14 mouse cellular contexts compared by ENCODE assay signal in the genomic region with DNA sequence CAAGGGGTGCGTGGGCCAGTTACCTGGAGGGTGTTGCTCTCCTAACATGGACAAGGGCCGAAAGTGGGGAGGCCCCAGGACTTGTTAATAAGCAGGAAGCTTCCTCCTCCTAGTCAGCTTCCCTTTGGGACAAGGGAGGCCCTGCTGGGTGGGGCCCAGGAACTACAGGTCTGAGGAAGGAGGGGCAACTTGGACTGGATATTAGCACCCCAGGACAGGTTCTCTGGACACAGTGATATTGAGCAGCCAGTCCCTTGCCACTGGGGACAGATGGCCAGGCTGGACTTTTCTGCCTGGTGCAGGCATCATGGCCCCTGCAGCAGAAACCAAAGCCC. TPM values are rescaled to one million over a fixed set of nuclear protein-coding genes. Genes with fewer than 3 reads are reported as not detected.
A peak's percentile ranks its signal among the peaks of the same experiment; 100 is the strongest.
DNase-seq lines count a peak whose midpoint lies in the region; ATAC-seq and TF ChIP-seq lines count a peak whose summit lies in the region.
"Had no signal": no experiment of that assay in that cellular context is flagged by ENCODE, and none has a peak within 500 bp of the region (broad histone marks: within the 10 kb centered on the region; RNA-seq: fewer than 3 reads in every experiment).

No protein-coding gene starts in this region.

- TF ChIP-seq CTCF in heart, postnatal 0 days (IDR thresholded peaks at IDR 0.05; ENCODE audit: low read depth) = no peak
- TF ChIP-seq CTCF in lung, postnatal 0 days (IDR thresholded peaks at IDR 0.05) = no peak

- H3K9me3 ChIP-seq in heart, postnatal 0 days (replicated peaks; ENCODE audit: control insufficient read depth, low read length) = no peaks in the 10 kb centered on the region
- H3K9me3 ChIP-seq in lung, postnatal 0 days (ENCODE audit: low read length) = no peaks in the 10 kb centered on the region
- H3K9me3 ChIP-seq in embryonic facial prominence, embryonic 14.5 days (ENCODE audit: control insufficient read depth, low read length) = no peaks in the 10 kb centered on the region
- no peaks in the 10 kb centered on the region for H3K9me3 ChIP-seq in liver, embryonic 16.5 days (replicated peaks; ENCODE audit: control insufficient read depth, low read length)
- H3K9me3 ChIP-seq: neural tube, embryonic 12.5 days had no signal

- H3K4me3 ChIP-seq in heart, postnatal 0 days (ENCODE audit: low read depth, low read length) = no peak overlapping the region
- no peak overlapping the region for H3K4me3 ChIP-seq in lung, postnatal 0 days (ENCODE audit: low read depth, low read length)
- no peak overlapping the region for H3K4me3 ChIP-seq in embryonic facial prominence, embryonic 14.5 days (ENCODE audit: low read depth, low read length)
- no peak overlapping the region for H3K4me3 ChIP-seq in liver, embryonic 16.5 days (ENCODE audit: low read depth, low read length)
- H3K4me3 ChIP-seq: neural tube, embryonic 12.5 days had no signal

- no peak for DNase-seq in heart, postnatal 0 days (ENCODE audit: low spot score)
- no peak for DNase-seq in heart, postnatal 10 days
- peak; percentile 29 for DNase-seq in lung, postnatal 0 days (ENCODE audit: low spot score)
- no peak for DNase-seq in lung, postnatal 14 days
- DNase-seq in embryonic facial prominence, embryonic 14.5 days (ENCODE audit: low spot score) = no peak
- no peak for DNase-seq in urinary bladder, postnatal 36 days (ENCODE audit: low spot score in 2 of 2)
- DNase-seq: adrenal gland, adult 8-10 months; gastrocnemius, postnatal 10 days; kidney, adult 9 months had no signal

- H3K9ac ChIP-seq in heart, postnatal 0 days (replicated peaks; ENCODE audit: low read depth, low read length) = no peak overlapping the region
- H3K9ac ChIP-seq in lung, postnatal 0 days (replicated peaks; ENCODE audit: low read depth) = no peak overlapping the region
- H3K9ac ChIP-seq in embryonic facial prominence, embryonic 14.5 days (ENCODE audit: low read depth, low read length) = 0 out of 2 replicates have a peak overlapping the region, but pooled peaks have one; percentile 30
- H3K9ac ChIP-seq in liver, embryonic 16.5 days (ENCODE audit: low read depth, low read length) = no peak overlapping the region
- H3K9ac ChIP-seq: neural tube, embryonic 12.5 days had no signal

- H3K4me2 ChIP-seq in heart, postnatal 0 days (ENCODE audit: low read depth, low read length) = no peak overlapping the region
- no peak overlapping the region for H3K4me2 ChIP-seq in lung, postnatal 0 days (replicated peaks; ENCODE audit: low read depth, low read length)
- no peak overlapping the region for H3K4me2 ChIP-seq in embryonic facial prominence, embryonic 14.5 days (ENCODE audit: low read depth, low read length)
- H3K4me2 ChIP-seq in liver, embryonic 16.5 days (ENCODE audit: low read depth, low read length) = peak overlapping the region; percentile 28; the same call in 1 of the 2 replicates
- H3K4me2 ChIP-seq: neural tube, embryonic 12.5 days had no signal

- intact Hi-C loops in heart, postnatal 10 days (cut with DNase I) = no loop called here

- peaks cover 7% of the 10 kb centered on the region; the same call in 1 of the 2 replicates for H3K36me3 ChIP-seq in heart, postnatal 0 days (replicated peaks; ENCODE audit: control insufficient read depth, insufficient read depth, low read length)
- H3K36me3 ChIP-seq in lung, postnatal 0 days (ENCODE audit: insufficient read depth, low read length) = no peaks in the 10 kb centered on the region
- H3K36me3 ChIP-seq in embryonic facial prominence, embryonic 14.5 days (ENCODE audit: control insufficient read depth, insufficient read depth, low read length) = peaks cover 26% of the 10 kb centered on the region
- no peaks in the 10 kb centered on the region for H3K36me3 ChIP-seq in liver, embryonic 16.5 days (ENCODE audit: control insufficient read depth, insufficient read depth)

- ATAC-seq in heart, postnatal 0 days (ENCODE audit: insufficient read depth, low read depth) = peak; percentile 7; the same call in 1 of the 2 replicates
- no peak; the same call in 1 of the 2 replicates for ATAC-seq in lung, postnatal 0 days
- ATAC-seq in embryonic facial prominence, embryonic 14.5 days (ENCODE audit: low read depth) = peak; percentile 4; the same call in 1 of the 2 replicates
- ATAC-seq in liver, embryonic 16.5 days (ENCODE audit: low read depth) = no peak

- H3K27ac ChIP-seq in heart, postnatal 0 days (ENCODE audit: low read depth) = no peak overlapping the region
- H3K27ac ChIP-seq in lung, postnatal 0 days (ENCODE audit: low read length) = no peak overlapping the region
- no peak overlapping the region for H3K27ac ChIP-seq in embryonic facial prominence, embryonic 14.5 days (replicated peaks; ENCODE audit: low read depth, low read length)
- H3K27ac ChIP-seq in liver, embryonic 16.5 days (ENCODE audit: low read length) = no peak overlapping the region
- H3K27ac ChIP-seq: neural tube, embryonic 12.5 days had no signal

- TF ChIP-seq EP300 in heart, postnatal 0 days (IDR thresholded peaks at IDR 0.05; ENCODE audit: low read depth) = no peak
- no peak for TF ChIP-seq EP300 in lung, postnatal 0 days (IDR thresholded peaks at IDR 0.05)

- WGBS in heart, postnatal 0 days = 75% methylated on average over 2 of the region's 2 CpGs
- 49% methylated on average over 2 of the region's 2 CpGs for WGBS in lung, postnatal 0 days
- 78% methylated on average over 2 of the region's 2 CpGs for WGBS in embryonic facial prominence, embryonic 14.5 days
- 43% methylated on average over 2 of the region's 2 CpGs for WGBS in liver, embryonic 16.5 days (ENCODE audit: insufficient replicate concordance)

- H3K4me1 ChIP-seq in heart, postnatal 0 days (ENCODE audit: control insufficient read depth, insufficient read depth) = 0 out of 2 replicates have a peak, but pooled peaks cover 4% of the 10 kb centered on the region
- no peaks in the 10 kb centered on the region for H3K4me1 ChIP-seq in lung, postnatal 0 days (ENCODE audit: insufficient read depth, low read depth, low read length)
- no peaks in the 10 kb centered on the region for H3K4me1 ChIP-seq in embryonic facial prominence, embryonic 14.5 days (ENCODE audit: control insufficient read depth, insufficient read depth, low read length)
- H3K4me1 ChIP-seq in liver, embryonic 16.5 days (ENCODE audit: control insufficient read depth, low read depth, low read length) = peaks cover 11% of the 10 kb centered on the region

- peaks cover 24% of the 10 kb centered on the region for H3K27me3 ChIP-seq in heart, postnatal 0 days (ENCODE audit: control insufficient read depth, insufficient read depth, low read length)
- H3K27me3 ChIP-seq in lung, postnatal 0 days (replicated peaks; ENCODE audit: insufficient read depth, low read length) = no peaks in the 10 kb centered on the region
- peaks cover 34% of the 10 kb centered on the region for H3K27me3 ChIP-seq in embryonic facial prominence, embryonic 14.5 days (replicated peaks; ENCODE audit: control insufficient read depth, insufficient read depth, low read length)
- peaks cover 21% of the 10 kb centered on the region for H3K27me3 ChIP-seq in liver, embryonic 16.5 days (ENCODE audit: control insufficient read depth, insufficient read depth, low read depth, low read length)

RNA-seq across cellular contexts. Expression of a gene that starts 10.3 kb away (rescaled TPM):
- total RNA-seq in heart, postnatal 0 days (2014; rRNA removed; ENCODE audit: low replicate concordance) = not detected in 2 replicates
- polyA plus RNA-seq in heart, postnatal 0 days (2015; fragmentation: Nextera tagmentation; extraction: Ambion mirVana) = 0.04 TPM in 2 replicates
- total RNA-seq in heart, postnatal 10 days (2021) = under 1 TPM in 1 of 2 experiments, not detected in 1; 0.05 TPM
- polyA plus RNA-seq in lung, postnatal 0 days (2015; fragmentation: Nextera tagmentation; extraction: Ambion mirVana) = 0.89 and 0.99 TPM in 2 replicates
- polyA plus RNA-seq in embryonic facial prominence, embryonic 14.5 days (2014; fragmentation: Nextera tagmentation; extraction: Ambion mirVana) = 2.3 and 2.7 TPM in 2 replicates
- polyA plus RNA-seq in liver, embryonic 16.5 days (2015; fragmentation: Nextera tagmentation; extraction: Ambion mirVana) = 0.32 and 0.47 TPM in 2 replicates
- total RNA-seq: megakaryocyte-erythroid progenitor cell, adult 5-6 weeks had no signal

RNA-seq across cellular contexts. Expression of a gene that starts 19.6 kb away (rescaled TPM):
- total RNA-seq in heart, postnatal 0 days (2014; rRNA removed; ENCODE audit: low replicate concordance) = 0.08 TPM in 1 of 2 replicates, not detected in the other
- 0.08 and 0.21 TPM in 2 replicates for polyA plus RNA-seq in heart, postnatal 0 days (2015; fragmentation: Nextera tagmentation; extraction: Ambion mirVana)
- under 1 TPM; 0.12 to 0.42 TPM for total RNA-seq in heart, postnatal 10 days (2021)
- polyA plus RNA-seq in lung, postnatal 0 days (2015; fragmentation: Nextera tagmentation; extraction: Ambion mirVana) = 6.0 and 7.8 TPM in 2 replicates
- 0.69 and 0.97 TPM in 2 replicates for polyA plus RNA-seq in embryonic facial prominence, embryonic 14.5 days (2014; fragmentation: Nextera tagmentation; extraction: Ambion mirVana)
- polyA plus RNA-seq in liver, embryonic 16.5 days (2015; fragmentation: Nextera tagmentation; extraction: Ambion mirVana) = 0.30 and 0.38 TPM in 2 replicates
- total RNA-seq: megakaryocyte-erythroid progenitor cell, adult 5-6 weeks had no signal
- polyA plus RNA-seq: cortical plate, adult 2 months had no signal

RNA-seq across cellular contexts. Expression of a gene that starts 31.6 kb away (rescaled TPM):
- 27.7 and 36.8 TPM in 2 replicates for total RNA-seq in heart, postnatal 0 days (2014; rRNA removed; ENCODE audit: low replicate concordance)
- 18.7 and 21.0 TPM in 2 replicates for polyA plus RNA-seq in heart, postnatal 0 days (2015; fragmentation: Nextera tagmentation; extraction: Ambion mirVana)
- 10 to 100 TPM; 66.6 to 74.1 TPM for total RNA-seq in heart, postnatal 10 days (2021)
- polyA plus RNA-seq in lung, postnatal 0 days (2015; fragmentation: Nextera tagmentation; extraction: Ambion mirVana) = 22.9 and 23.6 TPM in 2 replicates
- polyA plus RNA-seq in embryonic facial prominence, embryonic 14.5 days (2014; fragmentation: Nextera tagmentation; extraction: Ambion mirVana) = 18.1 and 21.4 TPM in 2 replicates
- polyA plus RNA-seq in liver, embryonic 16.5 days (2015; fragmentation: Nextera tagmentation; extraction: Ambion mirVana) = 8.6 and 9.5 TPM in 2 replicates

RNA-seq across cellular contexts. Expression of a gene that starts 31.7 kb away (rescaled TPM):
- total RNA-seq in heart, postnatal 0 days (2014; rRNA removed; ENCODE audit: low replicate concordance) = 0.66 TPM in 1 of 2 replicates, not detected in the other
- polyA plus RNA-seq in heart, postnatal 0 days (2015; fragmentation: Nextera tagmentation; extraction: Ambion mirVana) = 0.19 and 0.34 TPM in 2 replicates
- under 1 TPM in 1 of 2 experiments, not detected in 1; 0.57 TPM for total RNA-seq in heart, postnatal 10 days (2021)
- polyA plus RNA-seq in lung, postnatal 0 days (2015; fragmentation: Nextera tagmentation; extraction: Ambion mirVana) = 0.25 and 0.86 TPM in 2 replicates
- 0.33 and 1.1 TPM in 2 replicates for polyA plus RNA-seq in embryonic facial prominence, embryonic 14.5 days (2014; fragmentation: Nextera tagmentation; extraction: Ambion mirVana)
- not detected in 2 replicates for polyA plus RNA-seq in liver, embryonic 16.5 days (2015; fragmentation: Nextera tagmentation; extraction: Ambion mirVana)
- total RNA-seq: left cerebral cortex, adult 18-20 months had no signal

RNA-seq across cellular contexts. Expression of a gene that starts 40.6 kb away (rescaled TPM):
- 24.8 and 26.1 TPM in 2 replicates for total RNA-seq in heart, postnatal 0 days (2014; rRNA removed; ENCODE audit: low replicate concordance)
- polyA plus RNA-seq in heart, postnatal 0 days (2015; fragmentation: Nextera tagmentation; extraction: Ambion mirVana) = 9.3 and 11.1 TPM in 2 replicates
- 10 to 100 TPM; 23.6 to 24.2 TPM for total RNA-seq in heart, postnatal 10 days (2021)
- 11.3 and 11.9 TPM in 2 replicates for polyA plus RNA-seq in lung, postnatal 0 days (2015; fragmentation: Nextera tagmentation; extraction: Ambion mirVana)
- polyA plus RNA-seq in embryonic facial prominence, embryonic 14.5 days (2014; fragmentation: Nextera tagmentation; extraction: Ambion mirVana) = 18.7 and 24.9 TPM in 2 replicates
- 5.7 and 6.0 TPM in 2 replicates for polyA plus RNA-seq in liver, embryonic 16.5 days (2015; fragmentation: Nextera tagmentation; extraction: Ambion mirVana)

Comparison
In these comparisons a context has a peak if more than half of its experiments do, and no peak if none do; other contexts are left out.
1. ATAC-seq: peak in heart, postnatal 0 days (single experiment) and embryonic facial prominence, embryonic 14.5 days (single experiment); none in lung, postnatal 0 days (single experiment) and liver, embryonic 16.5 days (single experiment).